21 mouse cellular contexts compared by ENCODE assay signal in the genomic region with DNA sequence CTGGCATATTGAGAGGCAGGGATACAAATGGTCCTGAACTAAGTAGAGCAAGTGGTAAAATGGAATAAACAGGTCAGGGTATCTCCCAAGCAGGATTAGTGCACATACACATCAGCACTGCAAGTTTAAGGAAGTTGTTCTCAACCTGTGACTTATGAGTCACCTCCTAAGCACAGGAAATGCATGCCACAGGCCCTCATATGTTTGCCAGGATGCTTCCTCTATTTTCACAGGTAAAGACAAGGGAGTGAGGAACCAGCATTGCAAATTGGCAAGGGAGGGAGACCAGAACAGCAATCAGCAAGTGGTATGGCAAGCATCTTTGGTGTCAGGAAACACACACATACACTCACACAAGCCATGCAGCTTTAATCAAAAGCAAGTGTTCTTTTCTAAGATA. TPM values are rescaled to one million over a fixed set of nuclear protein-coding genes. Genes with fewer than 3 reads are reported as not detected.
A peak's percentile ranks its signal among the peaks of the same experiment; 100 is the strongest.
DNase-seq lines count a peak whose midpoint lies in the region; ATAC-seq lines count a peak whose summit lies in the region.
"Had no signal": no experiment of that assay in that cellular context is flagged by ENCODE, and none has a peak within 500 bp of the region (broad histone marks: within the 10 kb centered on the region; RNA-seq: fewer than 3 reads in every experiment).

No protein-coding gene starts in this region.

- H3K27ac ChIP-seq in macrophage, result peak overlapping the region; percentile 53
- H3K27ac ChIP-seq in limb, embryonic 10.5 days, result no peak overlapping the region
- no peak overlapping the region for H3K27ac ChIP-seq in hindbrain, embryonic 14.5 days
- H3K27ac ChIP-seq: midbrain, embryonic 12.5 days had no signal

- DNase-seq in lung, postnatal 25 days (ENCODE audit: low spot score), result peak; percentile 35
- DNase-seq in lung, postnatal 4 days, result no peak
- peak; percentile 22 for DNase-seq in T-cell, adult 2 months (ENCODE audit: low spot score)
- DNase-seq in thymus, postnatal 10 days (ENCODE audit: low spot score in 2 of 2), result no peak
- DNase-seq in limb, embryonic 10.5 days (ENCODE audit: low spot score), result no peak
- DNase-seq in hindbrain, embryonic 14.5 days (ENCODE audit: low spot score), result no peak
- DNase-seq in heart, adult 9 months (ENCODE audit: low spot score in 2 of 2), result no peak
- DNase-seq: adrenal gland, postnatal 10 days; cerebellum, adult 9-11 months; gastrocnemius, postnatal 10 days; heart, postnatal 4 days; kidney, adult 18-20 months; kidney, postnatal 25 days; right cerebral cortex, adult 18-20 months; spleen, adult 18-20 months; thymus, postnatal 36 days had no signal

- no peak overlapping the region for H3K4me3 ChIP-seq in macrophage (ENCODE audit: inconsistent target)
- H3K4me3 ChIP-seq in limb, embryonic 10.5 days, result no peak overlapping the region
- no peak overlapping the region for H3K4me3 ChIP-seq in hindbrain, embryonic 14.5 days (replicated peaks; ENCODE audit: low read length)
- H3K4me3 ChIP-seq: heart, embryonic 12.5 days; midbrain, embryonic 12.5 days; myocyte had no signal

- no peak for ATAC-seq in hindbrain, embryonic 14.5 days (ENCODE audit: low FRiP score)
- ATAC-seq: forebrain, embryonic 16.5 days had no signal

- no peak overlapping the region for H3K4me2 ChIP-seq in hindbrain, embryonic 14.5 days (replicated peaks)
- H3K4me2 ChIP-seq: heart, embryonic 12.5 days; midbrain, embryonic 12.5 days had no signal

- H3K4me1 ChIP-seq in limb, embryonic 10.5 days, result peaks cover 4% of the 10 kb centered on the region; the same call in 1 of the 2 replicates
- no peaks in the 10 kb centered on the region for H3K4me1 ChIP-seq in hindbrain, embryonic 14.5 days (replicated peaks; ENCODE audit: control insufficient read depth, insufficient read depth, low read length)
- H3K4me1 ChIP-seq: heart, embryonic 12.5 days; midbrain, embryonic 12.5 days had no signal

- no peaks in the 10 kb centered on the region for H3K36me3 ChIP-seq in macrophage (ENCODE audit: inconsistent target)
- H3K36me3 ChIP-seq in limb, embryonic 10.5 days, result no peaks in the 10 kb centered on the region
- no peaks in the 10 kb centered on the region for H3K36me3 ChIP-seq in hindbrain, embryonic 14.5 days (replicated peaks; ENCODE audit: control insufficient read depth, insufficient read depth)
- H3K36me3 ChIP-seq: heart, embryonic 12.5 days; midbrain, embryonic 12.5 days had no signal

- no peaks in the 10 kb centered on the region for H3K9me3 ChIP-seq in limb, embryonic 10.5 days (replicated peaks)
- H3K9me3 ChIP-seq in hindbrain, embryonic 14.5 days (ENCODE audit: control insufficient read depth, low read length), result no peaks in the 10 kb centered on the region
- H3K9me3 ChIP-seq: heart, embryonic 12.5 days; midbrain, embryonic 12.5 days had no signal

- no peak overlapping the region for H3K9ac ChIP-seq in hindbrain, embryonic 14.5 days
- H3K9ac ChIP-seq: heart, embryonic 12.5 days; midbrain, embryonic 12.5 days had no signal

- no peaks in the 10 kb centered on the region for H3K79me2 ChIP-seq in macrophage (ENCODE audit: inconsistent target)

- no peaks in the 10 kb centered on the region for H3K27me3 ChIP-seq in limb, embryonic 10.5 days (ENCODE audit: low read depth, poor library complexity, severe bottlenecking)
- no peaks in the 10 kb centered on the region for H3K27me3 ChIP-seq in hindbrain, embryonic 14.5 days (ENCODE audit: control insufficient read depth, insufficient read depth, low read length)
- H3K27me3 ChIP-seq: heart, embryonic 12.5 days; midbrain, embryonic 12.5 days had no signal

RNA-seq across cellular contexts. Expression of a gene that starts 41.6 kb away (rescaled TPM):
- total RNA-seq in macrophage (2018; cell fraction: chromatin; rRNA removed), result under 1 TPM in 1 of 26 experiments, not detected in 25; 0.98 TPM
- total RNA-seq in macrophage (2018; cell fraction: cytosol; rRNA removed), result under 1 TPM in 5 of 26 experiments, not detected in 21; 0.05 to 0.18 (median 0.09) TPM
- total RNA-seq in macrophage (2018; cell fraction: nucleus; rRNA removed), result under 1 TPM in 1 of 26 experiments, not detected in 25; 0.55 TPM
- not detected in 3 replicates for polyA plus RNA-seq in macrophage (2018)
- polyA plus RNA-seq in limb, embryonic 10.5 days (2016; fragmentation: Nextera tagmentation; extraction: Ambion mirVana), result 0.29 and 0.49 TPM in 2 replicates
- 138 and 157 TPM in 2 replicates for polyA plus RNA-seq in hindbrain, embryonic 14.5 days (2014; fragmentation: Nextera tagmentation; extraction: Ambion mirVana)

RNA-seq across cellular contexts. Expression of a gene that starts 58.4 kb away (rescaled TPM):
- 100 to 1,000 TPM; 116 to 519 (median 313) TPM for total RNA-seq in macrophage (2018; cell fraction: chromatin; rRNA removed)
- total RNA-seq in macrophage (2018; cell fraction: cytosol; rRNA removed), result 100 to 1,000 TPM in 12 of 26 experiments, 10 to 100 TPM in 14; 69.0 to 146 (median 91.7) TPM
- total RNA-seq in macrophage (2018; cell fraction: nucleus; rRNA removed), result 100 to 1,000 TPM; 200 to 495 (median 296) TPM
- 44.1 to 91.8 TPM (median 78.5 TPM) in 3 replicates for polyA plus RNA-seq in macrophage (2018)
- polyA plus RNA-seq in limb, embryonic 10.5 days (2016; fragmentation: Nextera tagmentation; extraction: Ambion mirVana), result 1.1 and 2.5 TPM in 2 replicates
- 1.3 and 1.4 TPM in 2 replicates for polyA plus RNA-seq in hindbrain, embryonic 14.5 days (2014; fragmentation: Nextera tagmentation; extraction: Ambion mirVana)

Comparison
In these comparisons a context has a peak if more than half of its experiments do, and no peak if none do; other contexts are left out.
1. DNase-seq: peak in lung, postnatal 25 days (single experiment) and T-cell, adult 2 months (single experiment); none in lung, postnatal 4 days (0 of 2), thymus, postnatal 10 days (0 of 2), limb, embryonic 10.5 days (single experiment), hindbrain, embryonic 14.5 days (single experiment) and heart, adult 9 months (0 of 2).
2. RNA of a gene that starts 41.6 kb away (polyA plus RNA-seq): 138 to 157 TPM in hindbrain, embryonic 14.5 days; 0.29 to 0.49 TPM in limb, embryonic 10.5 days and not detected in macrophage; every median in the first group is over 10 times any median in the second.
3. RNA of a gene that starts 58.4 kb away (polyA plus RNA-seq): 44.1 to 91.8 TPM in macrophage; 1.1 to 2.5 TPM in limb, embryonic 10.5 days and 1.3 to 1.4 TPM in hindbrain, embryonic 14.5 days; every median in the first group is over 10 times any median in the second.